Mouse (Mus musculus) hindbrain, embryonic 16.5 days (tissue): ENCODE data around the gene B4galnt4. TPM values are rescaled to one million over a fixed set of nuclear protein-coding genes. Genes with fewer than 3 reads are reported as not detected.
A peak's percentile ranks its signal among the peaks of the same experiment; 100 is the strongest.

Source experiments
- ATAC-seq: fragments of 200-750 bp; cut with Nextera tagmentation; 2 replicates; pipeline ENCODE4 v1.8.0; 2017; ENCODE audit warnings: moderate TSS enrichment, moderate library complexity
- H3K27ac ChIP-seq: fragments of 300-500 bp; sonication (generic); 2 replicates; pipeline ENCODE4 v1.5.1; 2014; ENCODE audit warnings: low read depth, mild to moderate bottlenecking, control low read depth, low read length, moderate library complexity
- H3K27me3 ChIP-seq: fragments of 300-500 bp; sonication (generic); replicated peaks from 2 replicates; pipeline ENCODE4 v1.6.1; 2014; ENCODE audit warnings: low read length; ENCODE audit not compliant: control insufficient read depth, insufficient read depth
- H3K36me3 ChIP-seq: fragments of 300-500 bp; sonication (generic); 2 replicates; pipeline ENCODE4 v1.6.1; 2014; ENCODE audit warnings: mild to moderate bottlenecking, low read length, moderate library complexity, mixed read lengths; ENCODE audit not compliant: control insufficient read depth, insufficient read depth
- H3K4me1 ChIP-seq: fragments of 300-500 bp; sonication (generic); 2 replicates; pipeline ENCODE4 v1.6.1; 2014; ENCODE audit warnings: low read depth, low read length; ENCODE audit not compliant: control insufficient read depth, insufficient read depth
- H3K4me2 ChIP-seq: fragments of 300-500 bp; sonication (generic); 2 replicates; pipeline ENCODE4 v1.6.1; 2014; ENCODE audit warnings: mild to moderate bottlenecking, low read length, control low read depth, moderate library complexity
- H3K4me3 ChIP-seq: fragments of 300-500 bp; sonication (generic); 2 replicates; pipeline ENCODE4 v1.5.1; 2014; ENCODE audit warnings: mild to moderate bottlenecking, low read length, control low read depth, moderate library complexity
- H3K9ac ChIP-seq: fragments of 300-500 bp; sonication (generic); 2 replicates; pipeline ENCODE4 v1.6.1; 2014; ENCODE audit warnings: low read depth, mild to moderate bottlenecking, control low read depth, low read length, moderate library complexity
- H3K9me3 ChIP-seq: fragments of 300-500 bp; sonication (generic); 2 replicates; pipeline ENCODE4 v1.6.1; 2014; ENCODE audit warnings: mild to moderate bottlenecking, low read length, moderate library complexity; ENCODE audit not compliant: control insufficient read depth
- WGBS: fragments of 180-500 bp; shearing (Covaris S2); extraction: QIAGEN DNeasy Blood & Tissue Kit; methylation state at CpG from one replicate; pipeline ENCODE4 v1.1.7; 2014; 5-methylcytosine and 5-hydroxymethylcytosine counted together
- polyA plus RNA-seq: library from polyadenylated mRNA; unstranded; fragments of >200 nt; fragmentation: Nextera tagmentation; extraction: Ambion mirVana; gene quantifications from 2 replicates; pipeline ENCODE4 v1.2.1, GENCODE M21; 2015

The B4galnt4 gene
- polyA plus RNA-seq, 1 experiment from 2014 or later = 53.3 TPM

DNA sequence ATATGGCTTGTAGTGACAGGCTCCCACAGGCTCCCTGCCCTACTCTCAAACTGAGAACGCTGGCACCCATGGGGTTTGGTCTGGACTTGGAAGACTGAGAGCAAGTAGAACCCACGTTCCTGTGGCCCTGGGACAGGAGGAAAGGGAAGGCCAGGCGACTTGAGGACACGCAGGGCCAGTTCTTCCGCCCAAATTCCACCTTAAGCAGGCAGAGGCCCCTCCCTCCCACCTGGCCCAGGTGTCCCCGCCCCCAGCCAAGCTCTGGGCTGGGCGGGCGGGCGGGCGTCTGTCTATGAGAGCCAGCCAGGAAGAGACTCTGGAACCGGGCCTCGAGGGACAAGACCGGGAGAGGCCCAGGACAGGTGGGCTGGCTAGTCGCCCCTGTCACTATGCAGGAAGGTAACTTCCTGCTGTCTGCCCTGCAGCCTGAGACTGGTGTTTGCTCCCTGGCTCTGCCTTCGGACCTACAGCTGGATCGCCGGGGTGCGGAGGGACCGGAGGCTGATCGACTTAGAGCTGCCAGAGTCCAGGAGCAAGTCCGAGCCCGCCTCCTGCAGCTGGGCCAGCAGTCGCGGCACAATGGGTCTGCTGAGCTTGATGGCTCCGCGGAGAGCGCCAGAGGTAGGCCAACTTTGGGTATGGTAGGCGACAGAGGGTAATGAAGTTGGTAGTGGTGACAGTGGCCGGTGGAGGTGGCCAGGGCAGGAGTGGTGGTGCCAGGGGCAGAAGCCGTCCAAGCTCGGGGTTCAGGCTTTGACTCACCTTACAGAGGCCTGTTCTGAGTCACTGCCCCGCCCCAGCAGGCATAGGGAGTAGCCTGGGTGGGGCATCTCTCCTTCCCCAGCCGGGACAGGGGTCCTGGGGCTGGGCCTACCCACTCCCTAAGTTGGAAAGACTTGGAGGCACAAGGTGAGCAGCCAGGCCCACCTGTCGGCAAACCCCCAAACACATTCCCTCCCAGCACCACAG lies 18.9 kb downstream of the B4galnt4 start:
- H3K4me2 ChIP-seq = no peak overlapping the region
- no peaks in the 10 kb centered on the region for H3K36me3 ChIP-seq
- no peak for ATAC-seq
- H3K9ac ChIP-seq = no peak overlapping the region
- H3K27ac ChIP-seq = no peak overlapping the region
- 22% methylated on average over 34 of the region's 34 CpGs for WGBS
- no peak overlapping the region for H3K4me3 ChIP-seq
- H3K27me3 ChIP-seq = no peaks in the 10 kb centered on the region
- no peaks in the 10 kb centered on the region for H3K9me3 ChIP-seq
- H3K4me1 ChIP-seq = no peaks in the 10 kb centered on the region

DNA sequence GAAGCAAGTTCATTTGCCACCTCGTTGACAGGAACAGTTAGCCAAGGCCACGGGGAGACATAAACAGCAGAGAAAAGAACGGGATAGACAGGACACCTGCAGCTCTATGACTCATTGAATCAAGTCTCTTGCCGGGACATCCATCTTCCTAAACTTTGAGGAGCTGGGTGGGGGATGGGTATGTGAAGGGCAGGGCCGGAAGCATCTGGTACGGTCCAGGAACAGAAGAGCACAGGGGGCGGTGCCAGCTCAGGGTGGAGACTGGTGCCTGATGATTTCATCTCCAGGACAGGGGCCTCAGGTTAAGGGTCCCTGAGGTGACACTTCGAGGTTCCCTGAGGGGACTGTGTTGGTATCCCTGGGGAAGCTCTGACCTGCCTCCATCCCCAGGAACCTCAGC lies 27.0 kb downstream of the B4galnt4 start:
- Histone ChIP-seq H3K4me2 (no peak overlapping the region), H3K4me1 (peaks cover 7% of the 10 kb centered on the region; the same call in 1 of the 2 replicates), H3K27me3 (peaks cover 11% of the 10 kb centered on the region), H3K36me3 (no peaks in the 10 kb centered on the region), H3K9ac (no peak overlapping the region), H3K27ac (no peak overlapping the region), H3K4me3 (no peak overlapping the region), H3K9me3 (no peaks in the 10 kb centered on the region)
- 45% methylated on average over 8 of the region's 8 CpGs for WGBS
- no peak for ATAC-seq

DNA sequence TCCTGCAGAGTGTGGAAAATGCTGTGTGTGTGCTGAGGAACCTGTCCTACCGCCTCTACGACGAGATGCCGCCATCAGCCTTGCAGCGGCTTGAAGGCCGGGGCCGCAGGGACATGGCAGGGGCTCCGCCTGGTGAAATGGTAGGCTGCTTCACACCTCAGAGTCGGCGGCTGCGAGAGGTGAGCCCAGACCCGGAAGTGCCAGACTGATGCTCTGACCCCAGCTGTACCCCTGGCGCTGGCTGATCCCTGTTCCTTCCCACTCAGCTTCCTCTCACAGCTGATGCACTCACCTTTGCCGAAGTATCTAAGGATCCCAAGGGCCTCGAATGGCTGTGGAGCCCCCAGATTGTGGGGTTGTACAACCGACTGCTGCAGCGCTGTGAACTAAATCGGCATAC lies 27.6 kb downstream of the B4galnt4 start:
- Histone ChIP-seq H3K36me3 (no peaks in the 10 kb centered on the region), H3K9ac (no peak overlapping the region), H3K4me2 (no peak overlapping the region), H3K9me3 (no peaks in the 10 kb centered on the region), H3K27ac (no peak overlapping the region), H3K4me3 (no peak overlapping the region), H3K27me3 (peaks cover 14% of the 10 kb centered on the region), H3K4me1 (peaks cover 7% of the 10 kb centered on the region; the same call in 1 of the 2 replicates)
- WGBS = 15% methylated on average over 13 of the region's 18 CpGs
- no peak for ATAC-seq

DNA sequence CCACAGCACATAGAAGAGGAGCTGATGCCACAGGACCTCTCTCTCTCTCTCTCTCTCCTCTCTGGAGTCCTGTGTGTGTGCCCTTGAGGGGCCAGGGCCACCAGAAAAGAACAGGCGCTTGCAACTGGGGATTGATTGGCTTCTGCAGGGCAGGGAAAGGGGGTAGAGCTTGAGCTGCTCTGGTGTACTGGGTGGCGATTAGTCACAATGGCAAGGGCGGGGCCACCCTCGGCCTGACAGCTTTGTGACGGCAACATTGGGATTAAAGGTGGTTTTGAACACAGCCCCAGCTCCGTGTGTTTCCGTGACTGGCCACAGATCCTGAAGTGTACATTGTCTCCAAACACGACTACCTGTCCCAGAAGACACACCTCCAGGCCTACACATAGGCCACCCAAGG lies 29.3 kb downstream of the B4galnt4 start:
- no peak overlapping the region for H3K4me2 ChIP-seq
- no peak for ATAC-seq
- H3K4me1 ChIP-seq = peaks cover 7% of the 10 kb centered on the region; the same call in 1 of the 2 replicates
- H3K36me3 ChIP-seq = no peaks in the 10 kb centered on the region
- H3K4me3 ChIP-seq = no peak overlapping the region
- no peak overlapping the region for H3K9ac ChIP-seq
- no peak overlapping the region for H3K27ac ChIP-seq
- H3K9me3 ChIP-seq = no peaks in the 10 kb centered on the region
- peaks cover 14% of the 10 kb centered on the region for H3K27me3 ChIP-seq
- 61% methylated on average over 8 of the region's 8 CpGs for WGBS

DNA sequence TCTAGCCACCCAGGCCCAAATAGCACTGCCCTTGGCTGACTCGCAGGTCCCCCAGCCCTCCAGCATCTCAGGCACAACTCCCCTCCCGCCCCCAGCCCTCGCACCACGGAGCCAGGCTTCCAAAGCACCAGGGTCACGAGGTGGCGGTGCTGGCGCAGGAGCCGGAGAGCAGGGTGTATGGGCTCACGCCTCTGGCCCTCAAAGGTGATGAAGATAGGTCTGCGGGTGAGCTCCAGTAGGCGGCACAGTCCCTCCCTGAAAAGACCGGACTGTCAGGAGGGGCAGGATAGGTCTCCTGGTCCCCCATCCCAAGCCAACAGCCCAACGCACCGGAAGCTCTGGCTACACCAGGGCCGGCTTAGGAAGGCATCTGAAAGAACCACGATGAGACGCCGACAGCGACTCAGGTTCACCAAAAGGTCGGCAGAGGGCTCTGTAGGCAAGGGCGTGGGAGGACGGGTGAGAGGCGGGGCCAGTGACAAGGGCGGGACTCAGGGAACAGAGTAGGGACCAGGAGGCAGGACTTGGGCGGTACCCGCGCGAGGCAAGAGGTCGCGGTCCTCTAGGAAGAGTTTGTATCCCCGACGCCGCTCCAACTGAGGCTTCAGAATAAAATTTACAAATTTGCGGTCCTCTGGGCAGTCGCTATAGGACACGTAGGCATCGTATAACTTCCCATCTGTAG lies 31.3 kb downstream of the B4galnt4 start:
- WGBS = 7% methylated on average over 37 of the region's 37 CpGs
- Histone ChIP-seq H3K4me3 (peak overlapping the region; percentile 22), H3K4me1 (peaks cover 7% of the 10 kb centered on the region; the same call in 1 of the 2 replicates), H3K4me2 (peak overlapping the region; percentile 50), H3K36me3 (no peaks in the 10 kb centered on the region), H3K27ac (no peak overlapping the region), H3K9me3 (no peaks in the 10 kb centered on the region), H3K9ac (peak overlapping the region; percentile 31), H3K27me3 (peaks cover 14% of the 10 kb centered on the region)
- peak; percentile 70 for ATAC-seq

DNA sequence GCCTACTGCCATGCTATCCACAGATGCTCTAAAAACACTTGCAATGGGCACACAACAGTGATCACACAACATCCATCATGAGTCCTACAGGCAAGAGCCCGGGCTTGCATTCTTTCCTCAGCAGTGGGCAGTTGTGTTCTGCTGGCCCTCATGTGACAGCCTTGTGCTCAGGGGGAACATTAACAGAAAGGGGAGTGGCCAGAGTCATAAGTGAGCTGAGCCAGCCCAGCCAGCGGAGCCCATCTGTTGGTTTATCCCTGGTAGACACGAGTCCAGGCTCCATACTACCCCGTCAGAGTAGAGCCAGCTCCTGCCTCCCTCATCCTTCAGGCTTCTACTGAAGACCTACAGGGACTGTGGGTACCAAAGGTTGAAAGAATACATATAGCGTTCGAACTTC lies 33.0 kb downstream of the B4galnt4 start:
- Histone ChIP-seq H3K4me1 (peaks cover 7% of the 10 kb centered on the region; the same call in 1 of the 2 replicates), H3K4me2 (no peak overlapping the region), H3K36me3 (no peaks in the 10 kb centered on the region), H3K4me3 (no peak overlapping the region), H3K27me3 (peaks cover 20% of the 10 kb centered on the region), H3K9ac (no peak overlapping the region), H3K27ac (no peak overlapping the region), H3K9me3 (no peaks in the 10 kb centered on the region)
- 84% methylated on average over 6 of the region's 6 CpGs for WGBS
- ATAC-seq = no peak

DNA sequence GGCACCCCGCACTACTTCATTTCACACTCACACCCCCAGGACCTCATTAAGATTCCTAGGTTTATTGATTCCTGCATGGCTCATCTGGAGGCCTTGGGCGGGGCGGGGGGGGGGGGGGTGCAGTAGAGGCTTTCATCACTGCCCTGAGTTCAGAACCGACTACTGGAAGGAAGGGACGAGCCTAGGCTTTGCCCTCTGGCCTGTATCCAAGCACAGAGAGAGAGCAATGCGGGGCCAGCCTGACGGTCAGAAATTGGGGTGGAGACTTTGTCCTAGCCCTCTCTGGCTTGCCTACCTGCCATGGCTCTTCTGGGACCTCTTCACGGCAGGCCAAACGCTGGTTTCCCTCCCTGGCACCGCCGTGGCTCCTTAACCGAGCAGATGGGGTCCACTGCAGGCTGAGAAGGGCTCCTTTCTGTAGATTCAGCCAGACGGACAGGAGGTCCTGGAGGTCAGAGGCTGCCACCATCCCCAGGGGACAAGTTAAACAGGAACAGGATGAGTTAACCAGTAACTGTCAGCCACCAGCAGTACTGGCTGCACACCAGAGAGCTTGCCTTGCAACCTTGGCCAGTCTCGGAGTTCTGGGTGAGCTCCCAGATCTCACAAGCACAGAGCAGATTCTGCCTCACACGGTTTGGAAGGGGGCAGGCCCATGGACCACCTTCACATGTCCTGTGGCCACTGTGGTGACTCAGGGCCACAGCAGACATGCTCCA lies 33.7 kb downstream of the B4galnt4 start:
- Histone ChIP-seq H3K27ac (no peak overlapping the region), H3K27me3 (peaks cover 23% of the 10 kb centered on the region), H3K36me3 (no peaks in the 10 kb centered on the region), H3K9ac (no peak overlapping the region), H3K4me2 (no peak overlapping the region), H3K4me1 (peaks cover 10% of the 10 kb centered on the region; the same call in 1 of the 2 replicates), H3K4me3 (no peak overlapping the region), H3K9me3 (no peaks in the 10 kb centered on the region)
- 58% methylated on average over 15 of the region's 15 CpGs for WGBS
- no peak for ATAC-seq

DNA sequence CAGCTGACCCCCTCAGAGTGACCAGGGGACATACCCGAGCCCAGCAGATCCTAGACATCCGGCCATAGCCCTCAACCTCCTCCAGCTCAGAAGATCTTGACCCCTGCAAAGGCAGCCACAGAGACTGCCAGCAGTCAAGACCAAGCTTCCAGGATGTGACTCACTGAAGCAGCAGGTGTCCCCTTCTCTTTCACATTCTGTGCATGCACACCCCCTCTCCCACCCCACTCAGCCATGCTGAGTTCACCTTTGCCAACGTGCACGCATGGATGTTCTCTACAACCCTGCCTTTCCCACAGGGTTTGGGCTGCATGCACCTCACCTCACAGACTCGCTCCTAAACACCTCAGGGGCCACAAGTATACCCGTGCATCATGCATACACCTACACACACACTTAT lies 35.1 kb downstream of the B4galnt4 start:
- 69% methylated on average over 6 of the region's 6 CpGs for WGBS
- no peak for ATAC-seq
- H3K36me3 ChIP-seq = no peaks in the 10 kb centered on the region

More for the DNA sequence above, 35.1 kb downstream of the B4galnt4 start:
- Histone ChIP-seq H3K9me3 (no peaks in the 10 kb centered on the region), H3K4me2 (no peak overlapping the region), H3K4me3 (no peak overlapping the region), H3K9ac (no peak overlapping the region), H3K27ac (no peak overlapping the region), H3K27me3 (peaks cover 27% of the 10 kb centered on the region), H3K4me1 (peaks cover 14% of the 10 kb centered on the region; the same call in 1 of the 2 replicates)
